Mouse (Mus musculus): ENCODE data around the gene Crocc2.

Gene Crocc2

GRCm38 (mm10) chr1:93168295-93168775 is at the start of gene Crocc2:
Crocc2 (plus strand) TSS chr1:93168725.
- no peak for DNase-seq (ENCODE audit: low spot score)

GRCm38 (mm10) chr1:93118816-93119215 is 49.7 kb upstream of the Crocc2 start:
- DNase-seq (ENCODE audit: low spot score) = no peak

GRCm38 (mm10) chr1:93123179-93123854 is 45.2 kb upstream of the Crocc2 start:
- no peak for DNase-seq (ENCODE audit: low spot score)

- no peak for DNase-seq (ENCODE audit: low spot score)
Observed at GRCm38 (mm10) chr1:93124066-93124465, 44.5 kb upstream of the Crocc2 start.

- no peak for DNase-seq (ENCODE audit: low spot score)
Observed at GRCm38 (mm10) chr1:93125256-93125655, 43.3 kb upstream of the Crocc2 start.

- no peak for DNase-seq (ENCODE audit: low spot score)
Observed at GRCm38 (mm10) chr1:93128209-93128608, 40.3 kb upstream of the Crocc2 start.

GRCm38 (mm10) chr1:93128710-93129349 is 39.7 kb upstream of the Crocc2 start:
- peak; percentile 41 for DNase-seq (ENCODE audit: low spot score)

GRCm38 (mm10) chr1:93130242-93130983 is 38.1 kb upstream of the Crocc2 start:
- DNase-seq (ENCODE audit: low spot score) = no peak

GRCm38 (mm10) chr1:93132676-93133075 is 35.8 kb upstream of the Crocc2 start:
- no peak for DNase-seq (ENCODE audit: low spot score)

GRCm38 (mm10) chr1:93135036-93135526 is 33.4 kb upstream of the Crocc2 start, which contains the start of gene Agxt:
Agxt (plus strand) TSS chr1:93135240.
- DNase-seq (ENCODE audit: low spot score) = no peak

GRCm38 (mm10) chr1:93138534-93138933 is 30.0 kb upstream of the Crocc2 start:
- no peak for DNase-seq (ENCODE audit: low spot score)

GRCm38 (mm10) chr1:93139713-93140112 is 28.8 kb upstream of the Crocc2 start:
- DNase-seq (ENCODE audit: low spot score) = peak; percentile 20

GRCm38 (mm10) chr1:93142871-93143270 is 25.7 kb upstream of the Crocc2 start:
- DNase-seq (ENCODE audit: low spot score) = no peak

- no peak for DNase-seq (ENCODE audit: low spot score)
Observed at GRCm38 (mm10) chr1:93144176-93144575, 24.3 kb upstream of the Crocc2 start.

- no peak for DNase-seq (ENCODE audit: low spot score)
Observed at GRCm38 (mm10) chr1:93150907-93151661, 17.4 kb upstream of the Crocc2 start.

GRCm38 (mm10) chr1:93157566-93157965 is 11.0 kb upstream of the Crocc2 start:
- DNase-seq (ENCODE audit: low spot score) = no peak

GRCm38 (mm10) chr1:93158916-93159315 is 9.6 kb upstream of the Crocc2 start:
- no peak for DNase-seq (ENCODE audit: low spot score)

- no peak for DNase-seq (ENCODE audit: low spot score)
Observed at GRCm38 (mm10) chr1:93159566-93160500, 8.7 kb upstream of the Crocc2 start.

- no peak for DNase-seq (ENCODE audit: low spot score)
Observed at GRCm38 (mm10) chr1:93160501-93161133, 7.9 kb upstream of the Crocc2 start, which contains the start of gene 2310007B03Rik. 2310007B03Rik (minus strand) TSS chr1:93160948.

- DNase-seq (ENCODE audit: low spot score) = no peak
Observed at GRCm38 (mm10) chr1:93161350-93161749, 7.2 kb upstream of the Crocc2 start.
